Mouse (Mus musculus) heart, embryonic 15.5 days (tissue): ENCODE data around the gene Vill. TPM values are rescaled to one million over a fixed set of nuclear protein-coding genes. Genes with fewer than 3 reads are reported as not detected.

ENCODE experiments used
- ATAC-seq: fragments of 200-750 bp; cut with Nextera tagmentation; replicated peaks from 2 replicates; pipeline ENCODE4 v1.8.0; 2017; ENCODE audit warnings: low read depth, moderate TSS enrichment; ENCODE audit not compliant: insufficient number of reproducible peaks, insufficient read depth, low FRiP score
- H3K27ac ChIP-seq: fragments of 300-500 bp; sonication (generic); 2 replicates; pipeline ENCODE4 v1.5.1; 2015; ENCODE audit warnings: mild to moderate bottlenecking, inconsistent platforms
- H3K27me3 ChIP-seq: fragments of 300-500 bp; sonication (generic); 2 replicates; pipeline ENCODE4 v1.6.1; 2015; ENCODE audit warnings: inconsistent platforms
- H3K36me3 ChIP-seq: fragments of 300-500 bp; sonication (generic); 2 replicates; pipeline ENCODE4 v1.6.1; 2015; ENCODE audit warnings: mild to moderate bottlenecking, inconsistent platforms
- H3K4me1 ChIP-seq: fragments of 300-500 bp; sonication (generic); replicated peaks from 2 replicates; pipeline ENCODE4 v1.6.1; 2015; ENCODE audit warnings: inconsistent platforms
- H3K4me2 ChIP-seq: fragments of 300-500 bp; sonication (generic); 2 replicates; pipeline ENCODE4 v1.6.1; 2015; ENCODE audit warnings: inconsistent platforms, mild to moderate bottlenecking, moderate library complexity
- H3K4me3 ChIP-seq: fragments of 300-500 bp; sonication (generic); 2 replicates; pipeline ENCODE4 v1.5.1; 2015; ENCODE audit warnings: mild to moderate bottlenecking, inconsistent platforms
- H3K9ac ChIP-seq: fragments of 300-500 bp; sonication (generic); 2 replicates; pipeline ENCODE4 v1.6.1; 2015; ENCODE audit warnings: mild to moderate bottlenecking, inconsistent platforms
- H3K9me3 ChIP-seq: fragments of 300-500 bp; sonication (generic); replicated peaks from 2 replicates; pipeline ENCODE4 v1.6.1; 2016; ENCODE audit warnings: inconsistent platforms
- WGBS: fragments of 180-500 bp; shearing (Covaris S2); methylation state at CpG from one replicate; pipeline ENCODE4 v1.1.7; 2015; ENCODE audit warnings: mixed read lengths; 5-methylcytosine and 5-hydroxymethylcytosine counted together
- microRNA-seq: library from miRNA; unstranded; fragments of <30 nt; microRNA quantifications from one replicate; pipeline ENCODE4, GENCODE M21; 2016
- polyA plus RNA-seq: library from polyadenylated mRNA; unstranded; fragments of >200 nt; fragmentation: Nextera tagmentation; extraction: Ambion mirVana; gene quantifications from 2 replicates; pipeline ENCODE4 v1.2.1, GENCODE M21; 2015

The Vill gene
- polyA plus RNA-seq, 1 experiment from 2014 or later = 8.7 TPM

DNA sequence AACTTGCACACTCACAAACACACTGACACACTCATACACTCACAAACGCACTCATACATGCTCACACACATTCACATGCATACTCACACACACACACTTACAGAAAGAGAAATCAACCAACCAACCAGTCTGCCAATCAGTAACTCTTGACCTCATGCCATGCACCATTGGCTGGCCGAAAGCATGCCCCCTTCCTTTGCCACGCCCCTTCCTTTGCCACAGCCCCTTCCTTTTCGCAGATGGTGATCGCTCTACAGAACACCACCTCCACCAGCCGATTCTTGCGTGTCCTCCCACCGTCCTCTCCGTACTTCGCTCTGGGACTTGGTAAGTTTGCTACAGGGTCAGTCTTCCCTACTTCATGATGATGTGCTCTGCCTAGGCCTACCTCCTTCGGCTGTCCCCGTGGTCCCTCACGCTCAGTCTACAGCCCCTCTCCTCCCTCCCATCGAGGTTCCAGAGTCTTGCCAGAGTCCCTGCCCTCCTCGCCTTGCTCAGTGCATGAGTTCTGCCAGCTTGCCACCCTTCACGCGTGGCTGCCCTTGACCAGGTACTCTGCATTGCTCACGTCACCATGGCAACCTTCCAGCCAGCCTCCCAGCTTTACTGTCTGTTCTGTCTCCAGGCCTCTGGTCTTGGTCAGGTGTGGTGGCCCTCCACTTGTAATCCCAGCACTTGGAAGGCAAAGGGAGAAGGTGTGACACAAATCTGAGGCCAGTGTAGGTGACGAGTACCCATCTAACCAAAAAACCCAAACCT is 67.0 kb downstream of the Vill start:
- no peak overlapping the region for H3K4me3 ChIP-seq
- no peaks in the 10 kb centered on the region for H3K4me1 ChIP-seq
- H3K9me3 ChIP-seq = no peaks in the 10 kb centered on the region
- no peak overlapping the region for H3K9ac ChIP-seq
- H3K27me3 ChIP-seq = no peaks in the 10 kb centered on the region
- 84% methylated on average over 19 of the region's 19 CpGs for WGBS
- H3K36me3 ChIP-seq = no peaks in the 10 kb centered on the region
- ATAC-seq = no peak
- no peak overlapping the region for H3K27ac ChIP-seq
- no peak overlapping the region for H3K4me2 ChIP-seq

DNA sequence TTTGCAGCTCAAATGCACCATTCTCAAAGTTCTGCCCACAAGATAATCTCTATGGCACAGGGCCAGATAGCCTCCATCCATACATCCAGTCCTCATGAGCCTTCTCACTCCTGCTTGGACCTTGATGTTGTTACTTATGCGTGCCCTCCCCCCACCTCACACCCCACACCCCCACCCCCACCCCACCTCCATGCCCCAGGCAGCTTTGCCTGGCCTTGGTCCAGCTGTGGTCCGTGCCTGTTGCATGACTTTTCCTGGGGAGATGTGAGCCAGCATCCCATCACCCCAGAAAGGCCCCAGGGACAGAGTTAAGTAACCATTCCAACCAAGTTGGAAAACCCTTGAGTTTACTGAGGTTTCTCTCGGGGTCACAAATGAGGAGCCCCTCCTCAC is 67.6 kb downstream of the Vill start:
- 64% methylated on average over 3 of the region's 3 CpGs for WGBS
- H3K4me1 ChIP-seq = no peaks in the 10 kb centered on the region
- no peak overlapping the region for H3K4me2 ChIP-seq
- no peak overlapping the region for H3K9ac ChIP-seq
- no peak overlapping the region for H3K27ac ChIP-seq
- no peak overlapping the region for H3K4me3 ChIP-seq
- H3K27me3 ChIP-seq = no peaks in the 10 kb centered on the region
- ATAC-seq = no peak
- H3K9me3 ChIP-seq = no peaks in the 10 kb centered on the region
- H3K36me3 ChIP-seq = no peaks in the 10 kb centered on the region

Small RNA genes lying within 50 kb of the gene (microRNA-seq; reads per million reads assigned to microRNA genes)
- 8.8 reads per million, percentile 24 among the genes with 10 or more reads in this experiment for gene Mir26a-1

Other genes with a start within 250 kb of the Vill start
- gene Ctdspl, start 126.3 kb upstream of the Vill start, polyA plus RNA-seq = 7.1 and 8.9 TPM in 2 replicates
- gene Plcd1, start 40.7 kb downstream of the Vill start, polyA plus RNA-seq = 16.6 and 25.2 TPM in 2 replicates
- 0.46 and 0.53 TPM in 2 replicates for gene Dlec1, start 49.7 kb downstream of the Vill start, polyA plus RNA-seq
- 0.62 and 3.0 TPM in 2 replicates for gene Acaa1b, start 104.3 kb downstream of the Vill start, polyA plus RNA-seq
- not detected in 2 replicates for gene Gm47289, start 106.4 kb downstream of the Vill start, polyA plus RNA-seq
- gene Slc22a13, start 156.3 kb downstream of the Vill start, polyA plus RNA-seq = not detected in 2 replicates